Mouse (Mus musculus) left cerebral cortex, postnatal 4 days (tissue): Measurements from ENCODE around the gene Ap3b2. TPM values are rescaled to one million over a fixed set of nuclear protein-coding genes. Genes with fewer than 3 reads are reported as not detected.
A peak's percentile ranks its signal among the peaks of the same experiment; 100 is the strongest.

Source experiments
- DNase-seq: peaks from one replicate; pipeline ENCODE4 v3.0.0-alpha.2; 2022
- intact Hi-C: fragments of 180-260 bp; cut with DNase I; formaldehyde crosslinking; loops from one replicate; pipeline ENCODE4 v1.15.1; 2025
- total RNA-seq, 2 experiments: library from RNA; stranded (reverse); gene quantifications; 2 replicates each; pipeline ENCODE4 v1.2.3; 2021

Ap3b2 gene
- total RNA-seq: 100 to 1,000 TPM; 165 to 172 TPM

DNA sequence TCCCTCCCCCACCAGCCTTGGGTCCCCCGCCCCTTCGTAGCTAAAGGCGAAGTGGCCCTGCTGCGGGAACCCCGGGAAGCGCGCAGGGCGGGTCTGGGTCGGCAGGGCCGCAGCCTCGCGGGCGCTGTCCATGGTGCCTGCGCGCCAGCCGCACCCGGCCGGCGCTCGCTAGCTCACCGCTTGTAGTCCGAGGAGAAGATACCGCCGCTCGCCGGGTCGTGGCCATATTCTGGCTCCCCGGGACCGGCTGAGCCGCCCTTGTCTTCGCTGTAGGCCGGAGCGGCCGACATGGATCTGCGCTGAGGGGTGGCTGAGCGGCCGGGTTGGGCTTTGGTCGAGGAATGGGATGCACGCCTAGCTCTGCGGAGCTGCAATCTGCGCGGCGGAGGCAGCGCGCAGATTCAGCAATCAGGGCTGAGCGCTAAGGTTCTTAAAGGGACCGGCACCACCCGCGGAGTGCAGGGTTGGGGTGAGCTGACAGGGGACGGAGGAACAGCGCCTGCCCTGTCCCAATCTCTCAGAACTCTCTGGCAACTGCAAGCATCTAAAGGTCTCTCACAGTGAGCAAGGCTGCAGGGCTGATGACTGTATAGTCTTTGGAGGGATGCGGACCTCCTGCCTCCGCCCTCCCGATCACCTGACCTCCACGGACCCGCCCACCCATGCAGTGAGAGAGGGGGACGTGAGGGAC, at the start of gene Ap3b2:
TSS of gene Ap3b2 (minus strand) at position 595 of the 691 bp plus-strand sequence.
- intact Hi-C loops: no loop called here
- DNase-seq: peak; percentile 78

DNA sequence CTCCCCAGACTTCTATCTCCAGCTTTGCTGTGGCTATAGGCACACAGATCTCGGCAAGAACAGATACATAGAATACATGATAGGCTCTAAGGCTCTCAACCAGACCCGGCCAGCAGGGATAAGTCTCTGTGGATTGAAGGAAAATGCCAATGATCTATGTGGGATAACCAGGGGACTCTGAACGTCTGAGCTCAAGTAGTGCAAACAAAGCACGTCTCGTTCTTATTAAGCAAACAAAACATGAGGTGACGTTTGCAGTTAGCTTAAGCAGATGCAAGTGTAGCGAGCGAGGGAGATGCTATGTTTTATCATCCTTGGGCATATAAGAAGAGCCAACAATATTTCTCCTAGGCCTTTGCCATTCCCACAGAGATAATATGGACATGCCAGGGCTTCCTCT, 49.2 kb upstream of the Ap3b2 start:
- intact Hi-C loops: no loop called here
- DNase-seq: no peak

DNA sequence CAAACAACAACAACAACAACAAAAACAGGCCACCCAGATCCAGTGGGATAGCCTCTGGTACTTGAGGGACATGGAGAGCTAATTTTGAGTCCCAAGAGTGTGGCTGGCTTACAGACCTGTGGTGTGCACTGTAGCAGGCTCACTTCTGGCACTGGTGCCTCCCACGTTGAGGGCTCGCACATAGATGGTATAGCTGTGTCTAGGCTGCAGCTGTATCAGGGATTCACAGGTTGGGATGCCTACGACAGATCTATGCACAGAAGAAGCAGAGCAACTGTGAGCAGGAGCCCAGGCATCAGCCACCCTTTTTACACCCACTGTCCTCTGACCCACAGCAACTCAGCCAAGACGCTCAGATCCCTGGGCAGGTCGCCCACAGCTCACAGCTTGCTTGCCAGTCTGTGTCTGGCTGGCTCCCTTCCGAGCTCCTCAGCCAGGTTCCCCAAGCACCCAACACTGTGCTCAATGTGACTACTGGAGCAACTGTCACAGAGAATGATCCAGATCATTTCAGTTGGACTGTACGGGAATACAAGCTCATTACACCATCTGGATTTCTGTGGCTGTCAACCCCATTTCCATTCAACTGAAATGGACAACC, 48.3 kb upstream of the Ap3b2 start:
- intact Hi-C loops: no loop called here
- DNase-seq: peak; percentile 92

DNA sequence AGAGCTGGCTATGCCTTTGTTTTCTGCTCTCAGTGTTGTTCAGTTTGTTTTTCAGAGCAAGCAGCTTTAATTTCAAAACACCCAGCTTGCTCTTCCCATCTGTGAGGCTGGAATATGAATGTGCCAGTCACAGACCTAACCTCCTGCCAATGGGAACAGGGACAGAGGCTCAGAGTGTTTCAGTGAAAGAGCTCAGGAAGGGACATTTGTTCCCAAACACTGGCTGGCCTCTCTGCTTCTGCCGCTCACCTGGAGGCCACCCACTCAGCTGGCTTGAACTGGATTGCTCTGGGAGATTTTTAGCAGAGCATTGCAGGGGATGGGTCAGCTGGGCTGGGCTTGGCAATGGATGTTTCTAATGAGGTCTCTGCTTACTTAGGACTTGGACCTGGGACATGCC, 47.3 kb upstream of the Ap3b2 start:
- intact Hi-C loops: no loop called here
- peak; percentile 25 for DNase-seq

DNA sequence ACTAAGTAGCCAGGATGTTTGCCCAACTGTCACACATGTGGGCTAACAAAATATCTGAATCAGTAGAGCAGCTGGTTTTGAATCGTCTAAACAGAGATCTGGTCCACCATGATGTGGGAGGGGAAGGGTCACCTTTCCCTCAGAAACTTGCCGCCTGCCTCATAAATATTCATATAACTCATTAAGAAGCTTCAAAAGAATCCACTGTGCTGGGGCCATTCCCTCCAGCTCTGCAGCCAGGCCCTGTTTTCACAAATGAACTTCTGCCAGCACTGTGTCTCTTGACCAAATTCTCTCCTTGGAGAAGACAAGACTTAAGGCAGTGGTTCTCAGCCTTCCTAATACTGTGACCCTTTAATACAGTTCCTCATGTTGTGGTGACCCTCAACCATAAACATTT, 45.8 kb upstream of the Ap3b2 start:
- no peak for DNase-seq
- intact Hi-C loops: no loop called here

DNA sequence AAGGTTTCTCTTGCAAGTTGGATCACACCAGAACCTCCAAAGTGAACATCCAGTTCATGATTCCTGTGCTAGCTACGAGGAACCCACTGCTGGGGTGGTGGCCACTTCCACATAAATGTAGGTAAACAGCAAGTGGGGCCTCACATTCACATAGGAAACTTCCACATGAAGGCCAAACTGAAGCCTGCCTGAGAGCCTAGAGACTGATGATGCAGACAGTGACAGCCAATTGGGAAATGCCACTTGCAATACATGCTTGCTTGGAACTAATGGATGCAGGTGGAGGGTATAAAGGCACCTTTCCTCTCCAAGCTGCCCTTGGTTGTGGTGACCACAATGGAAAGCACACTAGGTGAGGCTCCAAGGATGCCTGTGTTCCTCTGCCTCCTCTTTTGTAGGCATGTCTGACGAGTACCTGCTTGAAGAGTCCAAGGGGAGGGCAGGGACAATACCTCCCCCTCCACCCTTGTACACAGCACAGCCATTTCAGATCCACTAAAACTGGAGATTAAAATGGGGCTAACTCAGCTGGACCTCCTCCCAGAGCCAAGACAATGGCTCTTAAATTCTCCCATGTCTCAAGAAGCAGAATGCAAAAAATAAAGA, 44.4 kb upstream of the Ap3b2 start:
- no peak for DNase-seq
- intact Hi-C loops: no loop called here

DNA sequence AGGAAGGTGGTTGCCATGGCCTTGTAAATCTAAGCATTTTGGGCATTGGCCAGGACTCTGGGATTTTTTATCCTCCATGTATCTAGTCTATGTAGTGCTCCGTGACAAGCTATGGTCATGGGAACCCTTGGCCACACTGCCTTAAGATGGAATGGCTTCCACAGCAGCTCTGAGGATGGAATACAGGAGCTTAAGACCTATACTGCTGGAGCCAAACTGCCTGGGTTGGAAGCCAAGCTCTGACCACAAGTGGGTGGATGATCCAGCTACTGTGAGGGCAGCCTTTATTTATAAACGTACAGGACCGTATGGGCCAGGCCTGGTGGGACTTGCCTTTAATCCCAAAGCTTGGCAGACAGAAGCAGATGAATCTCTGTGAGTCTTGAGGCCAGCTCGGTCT, 42.8 kb upstream of the Ap3b2 start:
- no peak for DNase-seq
- intact Hi-C loops: no loop called here

DNA sequence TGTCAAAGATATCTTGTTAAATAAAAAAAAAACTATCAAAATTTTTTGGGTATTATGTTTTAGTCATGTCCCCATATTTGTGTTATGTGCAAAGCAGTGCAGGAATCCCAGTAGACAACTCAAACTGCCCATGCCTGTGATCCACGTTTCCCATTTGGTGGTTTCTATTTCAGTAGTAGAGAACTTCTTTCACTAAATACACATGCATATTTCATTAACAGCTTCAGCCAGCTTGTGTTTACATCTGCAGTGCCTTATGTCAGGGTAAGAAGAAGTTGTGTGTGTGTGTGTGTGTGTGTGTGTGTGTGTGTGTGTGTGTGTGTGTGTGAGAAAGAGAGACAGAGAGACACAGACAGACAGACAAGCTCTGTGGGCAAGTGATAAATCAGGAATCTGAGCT, 37.7 kb upstream of the Ap3b2 start:
- no peak for DNase-seq

DNA sequence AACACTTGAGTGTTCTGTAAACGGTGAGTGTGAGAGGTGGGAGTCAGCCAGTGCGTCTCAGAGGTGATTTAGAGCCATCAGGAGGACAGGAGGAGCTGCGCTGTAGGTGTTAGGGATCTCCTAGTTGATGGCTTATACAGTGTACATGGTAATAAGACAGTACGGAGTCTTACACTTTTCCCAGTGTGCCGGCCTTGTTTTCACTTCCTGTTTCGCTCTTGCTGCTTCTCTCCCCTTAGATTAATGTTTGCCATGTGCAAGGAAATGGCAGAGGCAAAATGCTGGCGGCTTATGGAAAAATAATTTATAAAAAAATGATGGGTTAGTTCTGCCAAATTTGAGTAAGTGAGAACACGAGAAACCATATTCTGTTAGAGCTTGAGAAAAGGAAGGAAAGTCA, 35.2 kb upstream of the Ap3b2 start:
- DNase-seq: no peak
- intact Hi-C loops: no loop called here

More for the DNA sequence above, 37.7 kb upstream of the Ap3b2 start:
- intact Hi-C loops: no loop called here

DNA sequence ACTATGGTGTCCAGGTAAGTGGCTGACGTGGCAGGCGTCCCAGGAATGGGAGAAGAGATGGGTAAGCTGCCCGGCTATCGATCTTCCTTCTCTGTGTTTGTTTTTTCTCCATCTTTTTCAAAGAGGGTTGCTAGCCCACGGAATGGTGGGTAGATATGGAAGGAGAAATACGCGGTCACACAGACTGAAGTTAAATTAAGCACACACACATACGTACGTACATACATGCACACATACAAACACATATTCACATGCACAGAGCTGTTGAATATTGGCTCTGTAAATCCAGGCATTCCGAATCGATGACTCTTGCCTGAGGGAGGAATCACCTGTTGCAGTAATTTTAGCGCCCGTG, 29.9 kb upstream of the Ap3b2 start:
- no peak for DNase-seq
- intact Hi-C loops: no loop called here

DNA sequence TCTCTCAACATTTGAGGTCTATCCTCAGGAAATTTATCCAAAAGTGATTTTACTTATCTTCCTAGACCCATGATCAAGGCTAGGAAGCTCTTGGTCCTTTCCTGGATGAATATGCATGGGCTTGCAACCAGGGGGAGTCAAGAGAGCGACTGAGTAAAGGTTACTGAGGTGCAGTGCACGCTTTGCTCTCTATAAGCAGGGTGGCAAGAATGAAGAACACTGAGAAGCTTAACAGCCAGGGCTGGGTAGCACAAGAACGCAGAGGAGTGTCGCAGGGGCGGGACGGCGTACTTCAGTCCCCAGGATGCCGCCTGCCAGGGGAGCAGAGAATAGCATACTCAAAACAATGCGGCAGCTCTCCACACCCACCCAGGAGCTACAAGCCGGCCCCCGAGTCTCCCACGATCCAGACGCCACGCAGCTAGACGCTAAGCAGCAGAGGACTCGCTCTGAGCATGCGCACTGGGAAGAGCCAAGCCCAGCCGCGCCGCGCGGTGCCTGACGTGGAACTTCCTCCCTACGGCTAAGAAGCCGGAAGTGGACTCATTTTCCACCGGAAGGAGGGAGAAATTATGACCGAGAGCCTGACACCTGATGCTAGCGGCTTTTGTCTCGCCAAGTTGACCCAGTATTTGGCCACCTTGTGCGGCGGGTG, 29.4 kb upstream of the Ap3b2 start:
- DNase-seq: peak; percentile 93
- intact Hi-C loops: no loop called here

DNA sequence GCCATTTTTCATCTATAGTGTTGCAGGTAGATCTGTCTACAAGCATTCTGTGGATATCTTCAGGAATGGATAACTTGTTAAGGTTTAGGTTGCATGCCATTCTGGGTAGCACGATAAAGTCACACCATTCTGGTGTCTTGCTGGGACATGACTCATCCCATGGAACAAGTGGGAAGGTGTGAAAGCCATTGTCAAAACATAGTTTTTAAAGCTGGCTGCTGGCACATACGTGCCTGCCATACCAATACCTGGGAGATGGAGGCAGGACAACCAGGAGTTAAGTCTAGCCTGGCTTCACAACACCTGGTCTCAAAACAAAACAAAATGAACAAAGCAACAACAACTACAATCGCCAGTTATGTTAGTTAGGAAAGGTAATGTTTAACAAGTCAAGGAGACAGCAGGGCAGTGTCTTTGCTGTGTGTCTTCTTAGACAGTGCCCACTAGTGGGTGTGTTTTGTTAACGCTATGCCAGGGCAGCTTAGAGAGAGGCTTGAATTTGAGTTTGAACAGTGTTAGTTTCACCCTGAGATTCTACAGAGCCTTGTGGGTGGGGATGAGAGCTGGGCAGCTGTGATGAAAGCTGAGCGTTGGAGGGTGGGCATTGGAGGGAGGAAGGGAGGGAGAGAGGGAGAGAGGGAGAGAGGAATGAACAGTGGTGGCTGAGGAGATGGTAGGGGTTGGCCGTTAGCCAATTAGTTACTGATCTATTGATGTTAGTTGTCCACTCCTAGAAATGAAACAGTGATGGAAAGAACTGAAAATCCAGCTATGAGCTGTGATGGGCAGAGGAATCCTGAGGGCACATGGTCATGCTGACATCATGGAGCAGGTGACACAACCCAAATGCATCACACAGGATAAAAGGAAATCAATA, 22.7 kb upstream of the Ap3b2 start:
- intact Hi-C loops: no loop called here
- DNase-seq: no peak

DNA sequence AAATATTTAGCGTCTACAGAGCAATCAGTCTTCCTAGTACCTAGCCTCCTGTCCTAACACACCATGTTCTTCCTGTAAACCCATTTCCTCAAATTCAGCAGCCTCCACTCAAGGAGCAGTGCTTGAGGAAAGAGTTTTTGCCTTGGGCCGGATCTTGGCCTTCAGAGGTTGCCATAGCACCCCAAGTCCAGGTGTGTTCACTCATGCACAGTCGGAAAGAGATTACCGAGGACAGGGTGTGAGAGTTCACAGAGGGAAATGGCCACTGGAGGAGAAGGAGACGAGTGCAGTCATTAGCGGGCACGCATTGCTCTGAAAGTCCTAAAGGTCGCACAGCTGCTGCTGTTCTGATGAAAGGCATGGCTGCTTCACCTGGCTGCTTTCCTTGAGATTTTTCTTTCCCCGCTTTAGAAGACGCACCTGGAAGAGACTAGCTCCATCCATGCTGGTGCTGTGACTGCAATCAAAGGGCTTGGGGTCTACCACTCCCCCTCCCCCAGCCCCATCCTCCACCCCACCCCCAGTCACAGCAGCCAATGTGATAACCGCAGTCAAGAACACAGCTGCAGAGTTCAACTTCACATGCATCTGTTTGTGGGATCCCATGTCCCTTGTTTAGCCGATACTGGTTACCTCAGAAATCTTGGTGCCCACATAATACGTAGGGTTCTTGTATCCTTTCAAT, 21.3 kb upstream of the Ap3b2 start:
- intact Hi-C loops: no loop called here
- no peak for DNase-seq

DNA sequence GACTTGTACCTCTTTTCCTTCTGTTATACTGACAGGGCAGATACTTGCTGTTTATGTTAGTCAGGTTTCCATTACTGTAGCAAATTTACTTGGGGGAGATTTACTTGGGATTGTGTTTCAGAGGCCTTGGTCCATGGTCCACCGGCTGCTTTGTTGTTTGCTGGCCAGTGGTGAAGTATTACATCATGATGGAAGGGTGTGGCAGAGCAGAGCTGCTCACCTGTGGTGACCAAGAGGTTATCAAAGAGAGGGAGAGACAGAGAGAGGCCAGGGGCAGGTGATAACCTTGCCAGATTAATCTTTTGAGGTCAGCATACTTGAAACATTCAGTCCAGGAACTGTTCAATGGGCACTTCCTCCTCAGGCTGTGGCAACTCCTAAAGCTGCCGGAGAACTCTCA, 7.3 kb upstream of the Ap3b2 start:
- DNase-seq: no peak
- intact Hi-C loops: no loop called here

DNA sequence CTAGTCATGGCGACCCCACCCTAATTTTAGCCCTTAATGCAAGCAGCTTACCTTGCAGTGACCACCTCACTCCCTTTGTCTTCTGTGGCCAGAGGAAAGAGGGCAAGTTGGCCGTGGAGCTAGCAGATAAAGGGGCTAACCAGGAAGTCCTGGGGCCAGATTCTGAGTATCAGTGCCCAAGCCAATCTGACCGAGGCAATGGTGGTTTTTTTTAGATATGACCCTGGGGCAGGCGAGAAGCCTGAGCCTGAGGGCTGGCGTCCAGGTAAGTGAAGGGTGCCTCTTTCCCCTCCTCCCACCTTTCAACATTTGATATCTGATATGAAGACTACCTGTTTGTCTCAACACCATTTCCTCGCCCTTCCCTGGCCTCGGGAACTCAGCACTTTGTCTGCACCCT, 4.5 kb upstream of the Ap3b2 start, which contains the start of gene BC048679:
TSS of gene BC048679 (minus strand) at position 101 of the 400 bp plus-strand sequence.
- DNase-seq: no peak
- intact Hi-C loops: no loop called here

DNA sequence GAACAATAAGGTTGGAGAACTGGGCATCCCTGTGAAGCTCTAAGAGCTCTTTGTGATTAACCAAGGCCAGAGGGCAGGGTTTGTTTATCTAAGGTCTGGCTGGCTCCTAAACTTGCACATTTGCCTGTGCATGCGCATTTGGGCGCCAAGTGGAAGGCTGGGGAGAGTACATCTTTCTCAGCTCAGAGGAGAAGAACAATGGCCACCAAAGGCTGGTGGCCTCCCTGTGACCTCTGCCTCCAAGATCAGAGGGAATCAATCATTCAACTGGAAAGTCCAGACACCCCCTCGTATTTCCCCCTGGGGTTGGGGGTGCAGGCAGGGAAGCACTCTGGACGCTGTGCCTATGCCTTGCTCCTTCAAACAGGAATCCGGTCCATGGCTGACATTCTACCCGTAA, 3.4 kb upstream of the Ap3b2 start:
- DNase-seq: no peak
- intact Hi-C loops: no loop called here

DNA sequence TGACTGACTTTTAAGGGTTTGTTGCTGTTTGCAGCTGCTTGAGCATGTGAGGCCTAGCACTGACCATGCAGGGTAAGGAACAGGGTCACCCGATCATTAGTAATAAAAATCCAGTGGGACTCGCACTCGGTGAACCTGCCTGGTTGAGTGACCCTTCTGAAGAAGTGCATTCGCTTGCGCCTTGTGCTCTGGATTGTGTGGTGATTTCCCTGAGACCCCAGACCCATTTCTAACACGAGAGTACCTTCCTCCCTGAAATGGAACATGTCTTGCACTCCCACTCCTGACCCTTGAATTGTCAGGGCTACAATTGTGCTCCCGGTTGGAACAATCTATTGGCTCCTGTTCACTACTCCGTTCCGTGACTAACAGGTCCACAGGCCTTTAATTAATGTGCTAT, 1.1 kb downstream of the Ap3b2 start:
- DNase-seq: no peak
- intact Hi-C loops: no loop called here

DNA sequence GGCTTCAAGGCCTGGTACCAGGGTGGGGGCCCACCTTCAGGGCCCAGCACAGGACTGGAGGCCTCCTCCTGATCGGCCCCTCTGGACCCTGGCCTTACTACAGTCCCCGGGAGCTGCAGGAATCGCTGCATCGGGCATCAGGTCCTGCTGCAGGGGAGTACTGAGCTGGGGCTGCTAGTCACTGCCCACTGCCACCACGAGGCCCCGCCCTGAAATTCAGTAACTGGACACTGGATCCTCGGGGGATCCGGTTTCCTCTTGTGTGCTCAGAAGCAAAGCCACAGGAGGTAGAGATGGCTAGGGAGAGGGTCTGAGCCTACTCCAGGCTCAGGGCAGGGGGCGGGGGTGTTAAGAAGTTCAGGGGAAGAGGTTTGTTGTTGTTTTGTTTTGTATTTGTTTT, 4.1 kb downstream of the Ap3b2 start:
- no peak for DNase-seq
- intact Hi-C loops: no loop called here

DNA sequence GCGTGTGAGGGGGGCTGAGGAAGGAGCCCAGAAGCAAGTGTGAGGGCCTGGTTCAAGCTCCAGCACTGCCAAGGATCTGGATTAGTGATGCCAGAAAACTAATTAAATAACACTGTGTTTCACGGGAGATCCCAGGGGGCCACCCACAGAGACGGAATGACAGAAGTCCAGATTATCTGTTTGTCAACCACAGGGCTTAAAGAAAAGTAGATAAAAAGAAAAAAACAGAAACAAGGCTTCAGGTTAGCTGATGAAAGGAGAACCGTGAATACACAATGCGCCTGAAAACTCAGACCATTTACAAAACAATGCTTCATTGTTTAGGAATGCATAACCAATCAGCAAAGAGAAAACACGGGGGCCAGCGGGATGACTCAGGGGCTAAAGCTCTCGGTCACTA, 12.9 kb downstream of the Ap3b2 start:
- peak; percentile 53 for DNase-seq
- intact Hi-C loops: no loop called here

DNA sequence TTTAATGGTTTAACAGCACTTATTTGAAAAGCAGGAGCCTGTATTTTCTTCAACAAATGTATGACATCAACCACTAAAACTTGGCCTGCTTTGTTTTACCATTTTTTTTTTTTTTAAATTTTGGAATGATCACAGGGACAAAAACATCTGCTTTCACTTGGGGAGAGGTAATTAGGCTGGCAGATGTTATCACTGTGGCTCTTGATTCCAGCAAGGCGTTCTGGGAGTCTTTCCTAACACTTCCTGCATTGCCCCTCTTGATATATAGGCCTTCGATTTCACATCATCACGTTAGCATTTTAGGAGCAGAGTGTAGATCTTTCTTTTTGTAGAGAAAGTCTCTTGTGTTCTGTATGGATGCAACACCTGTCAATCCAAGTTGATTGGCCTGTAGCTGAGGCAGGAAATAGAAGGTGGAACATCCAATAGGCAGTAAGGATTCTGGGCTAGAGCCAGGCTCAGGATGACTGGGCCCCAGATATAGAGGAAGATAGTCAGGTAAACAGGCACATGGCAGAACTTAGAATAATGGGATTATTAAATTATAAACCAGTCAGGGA, 14.1 kb downstream of the Ap3b2 start:
- no peak for DNase-seq
- intact Hi-C loops: no loop called here
